Mouse (Mus musculus): Measurements from ENCODE around the gene Tbc1d30. TPM values are rescaled to one million over a fixed set of nuclear protein-coding genes. Genes with fewer than 3 reads are reported as not detected.
"Not testable (repeated sequence)": the region's sequence is repeated elsewhere in the genome, so short reads cannot be mapped to it uniquely, and the experiment has no call there.

Tbc1d30 gene
- polyA plus RNA-seq, 1 experiment from 2014 or later: 0.25 TPM

- no peak for DNase-seq (ENCODE audit: low spot score)
Observed at GRCm38 (mm10) chr10:121365781-121366272, 14.7 kb upstream of the Tbc1d30 start.

- peak; percentile 82 for DNase-seq (ENCODE audit: low spot score)
Observed at GRCm38 (mm10) chr10:121364801-121365564, 13.9 kb upstream of the Tbc1d30 start, which contains the start of gene Gns. Gns (plus strand) TSS chr10:121365090.

DNA sequence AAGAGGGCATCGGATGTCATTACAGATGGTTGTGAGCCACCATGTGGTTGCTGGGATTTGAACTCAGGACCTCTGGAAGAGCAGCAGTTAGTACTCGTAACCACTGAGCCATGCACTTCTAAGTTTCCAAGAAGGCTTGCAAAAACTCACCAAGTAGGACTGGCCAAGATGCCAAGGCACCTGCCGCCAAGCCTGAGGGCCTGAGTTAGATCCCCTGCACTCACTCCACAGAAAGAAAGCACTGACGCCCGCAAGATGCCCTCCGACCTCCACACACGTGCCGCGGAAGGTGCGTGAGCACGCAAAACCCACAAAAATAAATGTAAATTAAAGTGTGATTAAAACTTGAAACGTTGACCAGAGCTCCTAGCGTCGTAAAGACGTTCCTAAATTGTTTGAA is 13.2 kb upstream of the Tbc1d30 start:
- no peak for DNase-seq (ENCODE audit: low spot score)

DNA sequence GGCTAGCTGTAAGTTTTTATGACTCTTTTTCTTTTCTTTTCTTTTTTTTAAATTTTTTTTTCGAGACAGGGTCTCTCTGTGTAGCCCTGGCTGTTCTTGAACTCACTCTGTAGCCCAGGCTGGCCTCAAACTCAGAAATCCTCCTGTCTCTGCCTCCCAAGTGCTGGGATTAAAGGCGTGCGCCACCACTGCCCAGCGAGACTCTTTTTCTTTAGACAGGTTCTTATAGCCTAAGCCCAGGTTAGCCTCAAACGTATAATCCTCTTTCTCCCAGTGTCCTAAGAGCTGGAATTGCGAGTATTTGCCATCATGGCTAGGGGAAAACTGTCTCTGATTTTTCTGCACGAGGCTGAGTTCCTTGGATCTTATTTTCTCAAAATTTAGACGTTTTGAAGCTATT is 12.1 kb upstream of the Tbc1d30 start:
- DNase-seq (ENCODE audit: low spot score): no peak

DNA sequence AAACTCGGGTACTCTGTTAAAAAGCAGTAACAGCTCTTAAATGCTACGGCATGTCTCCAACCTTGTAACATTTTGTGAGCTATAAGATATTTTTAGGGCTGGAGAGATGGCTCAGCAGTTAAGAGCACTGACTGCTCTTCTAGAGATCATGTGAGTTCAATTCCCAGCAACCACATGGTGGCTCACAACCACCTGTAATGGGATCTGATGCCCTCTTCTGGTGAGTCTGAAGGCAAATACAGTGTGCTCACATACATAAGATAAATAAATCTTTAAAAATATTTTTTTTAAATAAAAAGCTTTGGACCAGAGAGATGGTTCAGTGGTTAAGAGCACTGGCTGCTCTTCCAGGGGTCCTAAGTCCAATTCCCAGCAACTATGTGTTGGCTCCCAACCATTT is 9.3 kb upstream of the Tbc1d30 start:
- DNase-seq (ENCODE audit: low spot score): no peak

GRCm38 (mm10) chr10:121351692-121352290 is 713 bp upstream of the Tbc1d30 start:
- DNase-seq (ENCODE audit: low spot score): no peak

DNA sequence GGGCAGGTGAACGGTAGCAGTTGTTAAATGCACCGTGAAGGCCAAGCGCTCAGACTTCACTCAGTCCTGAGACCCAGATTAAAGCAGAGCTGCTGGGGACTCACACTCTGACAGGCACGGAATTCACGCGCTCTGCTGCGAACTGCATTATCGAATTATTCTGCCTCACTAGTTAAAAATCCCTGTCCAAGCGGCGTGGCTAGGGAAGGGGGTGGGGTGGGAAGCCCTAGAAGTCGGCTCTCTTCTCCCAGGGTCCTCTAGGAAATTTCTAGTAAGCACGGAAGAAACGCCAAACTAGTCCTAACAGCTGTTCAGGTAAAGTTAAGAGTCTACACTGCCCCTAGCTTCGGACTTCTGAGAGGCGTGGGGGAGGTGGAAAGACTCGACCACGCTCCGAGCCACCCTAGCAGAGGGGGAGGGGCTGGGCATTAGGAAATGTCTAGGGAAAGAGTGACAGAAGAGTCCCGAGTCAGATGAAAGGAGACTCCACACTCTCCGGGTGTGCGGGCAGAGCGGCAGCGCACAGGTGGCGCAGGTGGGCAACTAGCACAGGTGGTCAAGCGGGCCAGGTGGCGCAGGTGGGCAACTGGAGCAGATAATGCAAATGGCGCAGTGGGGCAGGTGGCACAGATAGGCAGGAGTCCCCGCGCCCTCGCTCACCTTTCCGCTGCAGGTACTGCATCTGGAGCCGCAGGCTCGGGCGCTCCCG is 567 bp downstream of the Tbc1d30 start:
- no peak for DNase-seq (ENCODE audit: low spot score)

DNA sequence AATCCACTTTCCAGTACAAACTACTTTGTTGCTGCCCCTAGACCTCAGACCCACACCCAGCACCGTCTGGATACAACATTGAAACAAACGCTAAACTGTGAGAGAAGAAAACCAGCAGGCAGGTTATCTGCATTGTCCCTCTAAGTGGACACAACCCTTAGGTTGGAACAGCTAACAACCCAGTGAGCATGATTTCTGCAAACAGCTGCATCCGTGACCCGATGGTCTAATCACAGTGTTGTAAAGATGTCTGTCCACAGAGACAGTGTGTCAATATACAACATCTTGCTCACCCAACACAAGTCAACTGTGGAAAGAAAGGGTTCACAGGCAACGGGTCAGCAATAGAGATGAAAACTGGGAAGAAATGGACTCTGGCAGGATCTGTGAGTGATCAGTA is 1.8 kb downstream of the Tbc1d30 start:
- no peak for DNase-seq (ENCODE audit: low spot score)

- DNase-seq (ENCODE audit: low spot score): no peak
Observed at GRCm38 (mm10) chr10:121343867-121344266, 7.2 kb downstream of the Tbc1d30 start.

GRCm38 (mm10) chr10:121342260-121342659 is 8.8 kb downstream of the Tbc1d30 start:
- no peak for DNase-seq (ENCODE audit: low spot score)

GRCm38 (mm10) chr10:121340754-121341593 is 10.1 kb downstream of the Tbc1d30 start:
- no peak for DNase-seq (ENCODE audit: low spot score)

DNA sequence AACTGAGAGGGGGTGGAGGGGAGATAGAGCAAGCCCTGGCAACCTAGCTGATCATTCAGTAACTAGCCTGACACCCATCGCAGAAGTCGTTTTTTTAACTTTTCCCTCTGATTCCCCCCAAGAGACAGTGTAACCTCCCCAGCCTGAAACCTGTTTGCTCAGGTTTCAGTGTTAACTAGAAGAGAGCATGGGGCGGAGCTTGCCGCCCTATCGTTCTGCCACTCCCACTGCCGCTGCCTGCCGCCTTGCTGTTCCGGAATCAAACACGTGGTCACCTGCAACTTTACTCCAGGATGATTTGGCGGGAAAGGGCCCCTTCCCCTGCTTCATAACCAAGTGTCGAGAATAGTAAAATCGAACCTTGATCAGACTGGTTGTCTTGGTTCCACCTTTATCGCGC is 14.5 kb downstream of the Tbc1d30 start:
- DNase-seq (ENCODE audit: low spot score): not testable (repeated sequence)

GRCm38 (mm10) chr10:121334576-121334975 is 16.5 kb downstream of the Tbc1d30 start:
- peak; percentile 67 for DNase-seq (ENCODE audit: low spot score)

DNA sequence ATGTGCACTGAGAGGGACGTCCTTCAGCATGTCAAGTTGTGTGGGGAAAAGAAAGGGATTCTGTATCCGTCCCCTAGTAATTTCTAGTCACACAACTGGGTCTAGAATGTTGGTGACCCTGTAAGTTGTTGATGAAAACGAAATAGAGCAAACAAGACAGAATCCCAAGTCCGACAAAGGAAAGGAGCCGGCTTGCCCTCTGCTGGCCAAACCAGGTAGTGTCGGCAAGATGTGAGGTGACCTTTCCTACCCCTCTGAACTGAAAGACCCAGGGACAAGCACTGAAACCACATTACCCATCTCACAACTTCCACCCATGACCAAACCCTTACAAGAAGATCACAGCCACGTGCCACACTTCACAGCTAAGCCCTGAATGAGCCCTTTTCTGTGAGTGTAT is 20.1 kb downstream of the Tbc1d30 start:
- DNase-seq (ENCODE audit: low spot score): peak; percentile 50

- no peak for DNase-seq (ENCODE audit: low spot score)
Observed at GRCm38 (mm10) chr10:121329586-121329985, 21.5 kb downstream of the Tbc1d30 start.

- DNase-seq (ENCODE audit: low spot score): no peak
Observed at GRCm38 (mm10) chr10:121326167-121326566, 24.9 kb downstream of the Tbc1d30 start.

GRCm38 (mm10) chr10:121323493-121323892 is 27.6 kb downstream of the Tbc1d30 start:
- no peak for DNase-seq (ENCODE audit: low spot score)

DNA sequence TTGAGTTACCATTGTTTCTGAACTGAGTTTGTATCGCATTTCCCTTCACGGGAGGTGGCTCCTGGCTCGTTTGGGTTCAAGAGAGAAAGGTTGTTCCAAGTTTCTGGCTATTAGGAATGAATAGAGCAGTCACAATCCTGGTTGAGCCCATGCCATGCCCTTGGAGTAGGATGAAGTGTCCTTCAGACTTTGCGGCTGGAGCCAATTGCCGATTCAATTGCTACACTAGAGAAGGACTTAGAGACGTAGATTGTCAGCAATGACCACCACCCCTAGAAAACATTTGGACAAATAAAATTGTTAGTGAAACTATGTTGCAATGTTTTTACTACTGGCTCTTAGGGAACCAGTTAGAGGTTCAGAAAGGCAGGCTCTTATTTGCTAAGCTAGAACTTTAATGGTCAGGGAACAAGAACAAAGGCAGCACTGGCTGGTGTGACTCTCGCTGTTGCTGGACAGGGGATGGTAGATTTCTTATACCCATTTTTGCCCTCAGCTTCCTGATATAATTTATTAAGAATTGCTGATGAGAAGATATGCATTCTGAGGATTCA is 32.6 kb downstream of the Tbc1d30 start:
- no peak for DNase-seq (ENCODE audit: low spot score)

DNA sequence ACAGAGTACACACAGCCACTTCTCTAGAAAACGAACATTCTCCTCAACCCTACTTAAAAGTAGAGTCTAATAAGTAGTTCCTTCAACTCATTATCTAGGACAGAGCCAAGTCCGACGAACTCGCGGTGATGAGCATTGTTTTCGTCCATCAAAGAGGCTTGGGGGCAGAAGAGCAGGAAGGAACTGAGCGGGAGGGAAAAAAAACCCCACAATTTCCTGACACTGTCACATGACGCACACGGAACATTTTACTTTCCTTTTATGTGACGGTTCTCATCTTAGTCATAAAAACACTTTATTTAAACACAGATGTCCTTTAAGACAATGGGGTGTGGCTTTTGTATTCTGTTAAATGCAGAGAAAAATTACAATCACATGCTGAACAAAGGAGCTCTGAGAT is 34.7 kb downstream of the Tbc1d30 start:
- DNase-seq (ENCODE audit: low spot score): no peak

DNA sequence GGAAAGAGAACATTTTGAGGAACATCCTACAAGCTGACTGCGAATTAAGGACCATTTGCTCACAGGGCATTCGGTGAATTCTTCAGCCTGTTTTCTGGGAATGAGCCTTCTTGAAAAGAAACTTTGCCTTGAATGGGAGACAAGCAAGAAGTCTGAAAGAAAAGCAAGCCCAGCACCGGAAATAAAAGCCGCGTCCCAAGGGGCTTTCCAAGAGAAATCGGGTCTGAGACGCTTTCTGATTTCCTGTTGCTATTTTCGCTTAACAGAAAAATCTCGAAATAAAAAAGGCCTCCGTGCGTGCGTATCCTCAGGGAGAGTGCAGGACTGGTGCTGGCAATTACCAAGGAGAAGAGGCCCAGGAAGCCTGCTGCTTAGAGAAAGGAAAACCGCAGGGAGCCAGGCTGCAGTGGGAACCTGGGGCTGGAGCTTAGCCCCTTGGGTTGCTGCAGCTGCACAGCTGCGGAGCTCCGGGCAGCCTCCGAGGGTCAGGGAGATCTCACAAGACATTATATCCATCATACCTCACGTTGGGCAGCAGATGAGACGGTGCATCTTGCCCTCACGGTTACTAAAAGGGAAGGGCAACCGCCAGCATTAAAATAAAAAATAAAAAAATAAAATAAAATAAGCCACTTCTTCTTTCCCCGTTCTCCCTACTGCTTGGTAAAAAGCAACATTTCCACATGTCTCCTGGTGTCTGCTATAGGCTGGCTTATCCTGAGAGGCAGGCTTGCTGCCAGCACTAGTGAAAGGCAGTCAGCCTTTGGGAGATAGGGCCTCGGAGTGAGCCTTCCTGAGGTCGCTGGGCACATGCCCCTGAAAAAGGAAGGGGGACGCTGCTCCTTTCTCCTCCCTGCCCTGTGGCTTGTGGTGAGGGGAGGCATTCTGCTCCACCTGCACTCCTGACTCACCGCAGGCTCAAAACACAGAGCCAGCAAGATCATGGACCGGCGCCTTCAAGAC is 35.5 kb downstream of the Tbc1d30 start:
- no peak for DNase-seq (ENCODE audit: low spot score)

Measured in thymus, postnatal 0 days (tissue).